Mouse (Mus musculus) heart, postnatal 0 days (tissue): ENCODE measurements at regions not wholly inside any gene's neighbourhood (a gene's known extent, or its start where the extent isn't known, plus 50 kb on each side); places are given as distances from the start of the nearest gene placed in this dataset.
A peak's percentile ranks its signal among the peaks of the same experiment; 100 is the strongest.

ENCODE experiments used
- ATAC-seq: fragments of 200-750 bp; cut with Nextera tagmentation; 2 replicates; pipeline ENCODE4 v1.8.0; 2017; ENCODE audit warnings: low read depth, moderate number of reproducible peaks, moderate library complexity; ENCODE audit not compliant: insufficient read depth
- DNase-seq: peaks from one replicate; pipeline ENCODE4 v3.0.0-alpha.2; 2016; ENCODE audit warnings: low spot score
- H3K27ac ChIP-seq: fragments of 300-500 bp; sonication (generic); 2 replicates; pipeline ENCODE4 v1.5.1; 2014; ENCODE audit warnings: low read depth, mild to moderate bottlenecking
- H3K27me3 ChIP-seq: fragments of 300-500 bp; sonication (generic); 2 replicates; pipeline ENCODE4 v1.6.1; 2014; ENCODE audit warnings: low read length, mixed read lengths; ENCODE audit not compliant: control insufficient read depth, insufficient read depth
- H3K36me3 ChIP-seq: fragments of 300-500 bp; sonication (generic); replicated peaks from 2 replicates; pipeline ENCODE4 v1.6.1; 2014; ENCODE audit warnings: low read length, mixed read lengths; ENCODE audit not compliant: control insufficient read depth, insufficient read depth
- H3K4me1 ChIP-seq: fragments of 300-500 bp; sonication (generic); 2 replicates; pipeline ENCODE4 v1.6.1; 2014; ENCODE audit warnings: antibody characterized with exemption; ENCODE audit not compliant: control insufficient read depth, insufficient read depth
- H3K4me2 ChIP-seq: fragments of 300-500 bp; sonication (generic); 2 replicates; pipeline ENCODE4 v1.6.1; 2014; ENCODE audit warnings: low read depth, mild to moderate bottlenecking, low read length, moderate library complexity
- H3K4me3 ChIP-seq: fragments of 300-500 bp; sonication (generic); 2 replicates; pipeline ENCODE4 v1.5.1; 2014; ENCODE audit warnings: low read depth, low read length
- H3K9ac ChIP-seq: fragments of 300-500 bp; sonication (generic); replicated peaks from 2 replicates; pipeline ENCODE4 v1.6.1; 2014; ENCODE audit warnings: low read depth, low read length, mixed read lengths
- H3K9me3 ChIP-seq: fragments of 300-500 bp; sonication (generic); replicated peaks from 2 replicates; pipeline ENCODE4 v1.6.1; 2016; ENCODE audit warnings: low read length; ENCODE audit not compliant: control insufficient read depth
- CTCF ChIP-seq: IDR thresholded peaks from 2 replicates; pipeline ENCODE4 v1.5.1; 2016; ENCODE audit warnings: antibody characterized with exemption, control low read depth, low read depth
- EP300 ChIP-seq: IDR thresholded peaks from 2 replicates; pipeline ENCODE4 v1.6.1; 2016; ENCODE audit warnings: antibody characterized with exemption, low read depth
- WGBS: fragments of 180-500 bp; shearing (Covaris S2); extraction: QIAGEN DNeasy Blood & Tissue Kit; methylation state at CpG from one replicate; pipeline ENCODE4 v1.1.7; 2014; 5-methylcytosine and 5-hydroxymethylcytosine counted together

DNA sequence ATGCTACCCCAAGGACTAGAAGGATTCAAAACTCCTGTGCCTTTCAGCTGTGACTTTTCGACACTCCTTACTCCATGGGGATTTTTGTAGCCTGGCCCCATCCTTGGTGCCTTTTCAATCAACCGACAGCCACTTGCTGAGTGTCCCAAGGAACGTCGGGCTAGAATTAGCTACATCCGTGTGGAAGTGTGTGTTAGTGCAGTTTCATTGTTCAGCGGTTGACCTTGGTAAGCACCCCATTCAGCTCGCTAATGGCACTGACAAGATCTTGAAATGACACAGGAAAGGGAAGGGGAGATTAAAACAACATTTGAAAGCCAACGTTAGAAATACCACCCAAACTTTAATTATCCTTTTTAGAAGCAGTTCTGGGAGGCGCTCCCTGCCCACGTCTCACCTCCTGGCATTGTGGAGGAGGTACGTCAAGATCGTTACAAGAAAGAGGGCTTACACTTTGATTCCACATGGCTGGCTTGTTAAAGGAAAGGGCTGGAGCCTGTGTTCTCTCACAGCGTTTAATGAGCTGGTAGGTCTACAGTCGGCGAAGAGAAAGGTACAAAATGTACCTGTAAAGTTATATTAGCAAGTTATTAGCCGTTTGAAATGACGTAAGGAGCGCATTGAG lies 536.4 kb downstream of the Fam19a2 start:
- ATAC-seq (peak; percentile 41; the same call in 1 of the 2 replicates), DNase-seq (peak; percentile 17)
- H3K4me2 ChIP-seq, result peak overlapping the region; percentile 18; the same call in 1 of the 2 replicates

GRCm38 (mm10) chr10:123800692-123801528 lies 537.1 kb downstream of the Fam19a2 start:
- TF ChIP-seq CTCF (no peak), EP300 (no peak)
- WGBS, result 84% methylated on average over 17 of the region's 17 CpGs

More for the DNA sequence above, 536.4 kb downstream of the Fam19a2 start:
- Histone ChIP-seq H3K4me3 (peak overlapping the region; percentile 2; the same call in 1 of the 2 replicates), H3K9me3 (no peaks in the 10 kb centered on the region), H3K9ac (no peak overlapping the region), H3K27me3 (no peaks in the 10 kb centered on the region), H3K36me3 (no peaks in the 10 kb centered on the region), H3K4me1 (no peaks in the 10 kb centered on the region), H3K27ac (no peak overlapping the region)
- TF ChIP-seq CTCF, result no peak
- TF ChIP-seq EP300, result no peak
- WGBS, result 46% methylated on average over 18 of the region's 18 CpGs

DNA sequence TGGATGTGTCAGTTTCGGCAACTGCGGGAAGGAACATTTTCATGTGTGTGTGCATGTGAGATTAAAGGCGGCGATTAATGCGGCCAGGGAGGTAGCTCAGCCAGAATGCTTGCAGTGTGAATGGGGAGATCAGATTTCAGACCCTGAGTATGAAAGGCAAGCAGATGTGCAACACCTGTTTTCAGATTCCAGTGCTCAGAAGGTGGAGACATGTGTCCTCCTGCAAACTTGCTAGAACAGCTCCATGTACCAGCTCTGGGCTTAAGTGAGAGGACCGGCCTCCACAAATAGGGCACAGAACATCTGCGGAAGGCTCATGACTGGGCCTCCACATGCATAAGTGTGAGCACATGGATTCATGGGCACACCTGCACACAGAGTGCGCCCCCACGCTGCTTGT lies 547.1 kb downstream of the Fam19a2 start:
- ATAC-seq (no peak), DNase-seq (no peak)
- Histone ChIP-seq H3K36me3 (no peaks in the 10 kb centered on the region), H3K4me3 (no peak overlapping the region), H3K9ac (no peak overlapping the region), H3K4me1 (no peaks in the 10 kb centered on the region), H3K9me3 (no peaks in the 10 kb centered on the region), H3K27me3 (no peaks in the 10 kb centered on the region), H3K4me2 (no peak overlapping the region), H3K27ac (no peak overlapping the region)
- TF ChIP-seq CTCF (no peak), EP300 (no peak)
- 84% methylated on average over 9 of the region's 9 CpGs for WGBS

More at GRCm38 (mm10) chr10:123800692-123801528, 537.1 kb downstream of the Fam19a2 start:
- ATAC-seq, result no peak
- H3K27ac ChIP-seq, result no peak overlapping the region
- H3K4me3 ChIP-seq, result no peak overlapping the region
- no peaks in the 10 kb centered on the region for H3K4me1 ChIP-seq
- H3K4me2 ChIP-seq, result no peak overlapping the region
- no peak for DNase-seq
- no peaks in the 10 kb centered on the region for H3K9me3 ChIP-seq
- no peak overlapping the region for H3K9ac ChIP-seq
- no peaks in the 10 kb centered on the region for H3K36me3 ChIP-seq
- no peaks in the 10 kb centered on the region for H3K27me3 ChIP-seq

GRCm38 (mm10) chr10:123813142-123813541 lies 549.3 kb downstream of the Fam19a2 start:
- no peak overlapping the region for H3K9ac ChIP-seq
- WGBS, result 71% methylated on average over 2 of the region's 2 CpGs
- H3K4me3 ChIP-seq, result no peak overlapping the region
- H3K4me1 ChIP-seq, result no peaks in the 10 kb centered on the region
- H3K27me3 ChIP-seq, result no peaks in the 10 kb centered on the region
- no peak overlapping the region for H3K27ac ChIP-seq
- no peak for DNase-seq
- H3K36me3 ChIP-seq, result no peaks in the 10 kb centered on the region
- TF ChIP-seq CTCF (no peak), EP300 (no peak)
- H3K4me2 ChIP-seq, result no peak overlapping the region
- no peak for ATAC-seq
- H3K9me3 ChIP-seq, result no peaks in the 10 kb centered on the region

GRCm38 (mm10) chr10:123840061-123840751 lies 576.4 kb downstream of the Fam19a2 start:
- H3K9ac ChIP-seq, result no peak overlapping the region
- H3K27ac ChIP-seq, result no peak overlapping the region
- H3K36me3 ChIP-seq, result no peaks in the 10 kb centered on the region
- no peaks in the 10 kb centered on the region for H3K27me3 ChIP-seq
- DNase-seq (no peak), ATAC-seq (no peak)
- no peak overlapping the region for H3K4me2 ChIP-seq
- 26% methylated on average over 13 of the region's 13 CpGs for WGBS
- H3K9me3 ChIP-seq, result no peaks in the 10 kb centered on the region
- H3K4me3 ChIP-seq, result no peak overlapping the region
- no peak for TF ChIP-seq EP300
- TF ChIP-seq CTCF, result no peak
- H3K4me1 ChIP-seq, result no peaks in the 10 kb centered on the region
